Mouse (Mus musculus) urinary bladder, adult 18-20 months (tissue): ENCODE data around the gene Rbm20.

Source experiments
- DNase-seq, 2 experiments: peaks; one replicate each; pipeline ENCODE4 v3.0.0; 2022; ENCODE audit warnings: low spot score in 2 of 2, mixed read lengths in 2 of 2

Gene Rbm20

DNA sequence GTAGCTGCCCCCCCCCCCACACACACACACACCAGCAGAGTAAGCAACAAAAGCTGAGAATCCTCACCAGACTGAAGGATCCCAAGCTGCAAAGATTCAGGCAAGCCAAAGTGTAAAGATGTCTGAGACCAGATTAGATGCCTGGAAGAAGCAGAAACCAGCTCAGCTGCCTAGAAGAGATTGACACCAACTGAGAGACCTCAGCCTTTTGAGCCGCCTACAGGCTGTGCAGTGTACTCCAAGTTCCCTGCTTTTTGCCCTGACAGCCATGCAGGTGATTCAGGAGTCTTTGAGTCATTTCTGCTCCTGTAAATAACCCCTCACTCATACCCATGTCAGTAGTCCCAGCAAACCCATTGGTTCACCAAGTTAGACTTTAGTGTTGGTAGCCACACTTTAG is 203.4 kb downstream of the Rbm20 start:
- no peak for DNase-seq

DNA sequence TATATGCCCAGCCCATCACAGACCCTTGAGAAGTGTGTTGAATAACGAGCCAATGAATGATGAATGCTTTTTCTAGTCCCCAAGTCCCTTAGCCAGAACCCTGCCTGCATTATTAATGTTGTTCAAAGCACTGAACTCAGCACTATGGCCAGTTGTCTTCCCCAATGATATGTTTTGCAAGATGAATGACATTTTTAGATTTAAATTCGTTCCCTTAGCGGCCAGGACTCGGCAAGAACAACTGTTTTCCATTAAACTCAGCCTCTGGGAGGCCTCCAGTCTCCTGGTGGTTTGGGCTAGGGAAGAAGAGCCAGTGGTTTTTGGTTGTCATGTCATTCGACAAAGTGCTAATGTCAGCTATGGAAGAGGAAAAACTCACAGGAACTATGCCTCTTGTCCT is 204.7 kb downstream of the Rbm20 start:
- no peak for DNase-seq

- DNase-seq, result no peak
These were observed 208.3 kb downstream of the Rbm20 start for GRCm38 (mm10) chr19:53885450-53885849.

- no peak for DNase-seq
These were observed 209.7 kb downstream of the Rbm20 start for GRCm38 (mm10) chr19:53886576-53887370.

GRCm38 (mm10) chr19:53887822-53888221 is 210.7 kb downstream of the Rbm20 start:
- DNase-seq, result no peak

DNA sequence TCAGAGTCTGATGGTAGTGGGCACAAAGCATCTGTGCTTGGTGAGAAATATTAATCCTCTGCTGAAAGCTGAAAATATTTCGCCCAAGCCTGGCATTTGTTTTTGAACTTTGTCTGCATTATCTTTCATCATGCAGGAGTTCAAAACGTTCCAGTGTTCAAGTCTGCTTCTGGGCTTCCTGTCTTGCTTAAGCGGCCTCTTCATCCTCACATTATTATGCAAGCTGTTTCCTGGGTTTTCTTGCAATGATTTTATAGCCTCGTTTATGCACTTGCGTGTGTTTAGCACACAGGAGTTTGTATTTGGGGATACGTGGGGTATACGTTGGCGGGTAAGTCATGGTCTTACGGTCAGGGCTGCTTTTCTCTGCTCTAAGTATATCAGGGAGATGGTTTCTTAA is 211.2 kb downstream of the Rbm20 start:
- DNase-seq, result no peak

DNA sequence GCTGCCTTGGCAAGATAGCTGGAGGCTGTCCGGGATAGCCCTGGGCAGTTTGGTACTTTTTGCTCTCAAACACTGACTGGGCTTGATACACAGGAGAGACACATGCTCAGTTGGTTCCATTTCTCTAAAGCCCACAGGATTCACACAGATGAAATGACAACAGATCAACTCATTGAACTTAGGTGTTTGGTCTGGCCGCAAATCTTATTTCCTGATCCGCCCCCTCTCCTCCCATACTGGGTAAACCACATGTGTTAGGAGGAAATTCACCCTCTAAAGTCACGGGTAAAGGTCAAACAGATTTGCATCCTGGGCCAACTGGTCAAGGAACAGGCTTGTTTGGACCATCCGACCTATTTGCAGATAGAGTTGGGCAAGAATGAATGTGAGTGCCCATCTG is 212.4 kb downstream of the Rbm20 start:
- DNase-seq, result peak in 1 of 2 experiments; percentile 37

- no peak for DNase-seq
These were observed 213.2 kb downstream of the Rbm20 start for GRCm38 (mm10) chr19:53890274-53890673.

- no peak for DNase-seq
These were observed 213.7 kb downstream of the Rbm20 start for GRCm38 (mm10) chr19:53890781-53891251.

GRCm38 (mm10) chr19:53891569-53891968 is 214.5 kb downstream of the Rbm20 start:
- no peak for DNase-seq

DNA sequence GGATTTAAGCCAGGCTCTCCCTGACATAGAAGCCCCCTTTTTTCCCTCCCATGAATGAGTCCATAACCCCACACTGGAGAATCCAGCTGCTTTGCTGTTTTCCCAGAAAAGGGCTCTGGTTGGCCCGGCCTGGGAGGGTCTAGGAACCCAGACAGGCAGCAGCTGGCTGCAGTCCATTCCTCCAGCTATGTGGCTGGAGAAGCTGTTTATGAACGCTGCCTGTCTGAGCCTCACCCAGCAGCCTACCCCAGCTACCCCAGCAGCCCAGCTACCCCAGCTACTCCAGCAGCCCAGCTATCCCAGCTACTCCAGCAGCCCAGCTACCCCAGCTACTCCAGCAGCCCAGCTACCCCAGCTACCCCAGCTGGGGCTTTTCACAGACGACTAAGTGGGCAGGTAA is 215.0 kb downstream of the Rbm20 start, which contains the start of gene Pdcd4:
Pdcd4 (plus strand) TSS at position 171 of the 400 bp plus-strand sequence.
- peak in 1 of 2 experiments; percentile 15 for DNase-seq

DNA sequence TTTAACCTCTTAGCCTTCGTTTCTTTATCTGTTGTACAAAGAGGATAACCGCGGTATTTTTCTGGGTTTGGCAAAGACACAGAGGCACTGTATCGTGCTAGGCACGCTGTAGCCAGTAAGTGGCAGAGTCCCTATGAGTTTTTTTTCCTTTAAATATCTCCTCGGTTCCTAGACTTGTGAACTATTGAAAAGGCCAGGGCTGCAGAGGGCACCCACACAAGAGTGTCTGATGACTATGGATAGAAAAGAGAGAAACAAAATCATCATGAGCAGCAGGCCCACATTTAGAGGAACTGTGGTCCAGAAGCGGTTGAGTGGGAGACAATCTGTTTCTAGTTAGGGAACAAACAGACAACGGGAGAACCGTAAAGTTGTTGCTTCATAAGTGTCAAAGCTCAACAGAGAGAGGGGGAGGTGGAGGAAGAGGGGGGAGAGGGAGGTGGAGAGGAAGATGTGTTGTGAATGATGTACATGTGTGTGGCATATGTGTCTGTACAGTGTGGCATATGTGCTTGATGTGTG is 215.8 kb downstream of the Rbm20 start:
- DNase-seq, result no peak

- DNase-seq, result peak; percentile 25 to 53
These were observed 216.6 kb downstream of the Rbm20 start for GRCm38 (mm10) chr19:53893711-53894171.

GRCm38 (mm10) chr19:53894538-53895121 is 217.5 kb downstream of the Rbm20 start:
- DNase-seq, result peak; percentile 52 to 76

- DNase-seq, result no peak
These were observed 220.9 kb downstream of the Rbm20 start for GRCm38 (mm10) chr19:53898046-53898445.

- DNase-seq, result no peak
These were observed 221.4 kb downstream of the Rbm20 start for GRCm38 (mm10) chr19:53898498-53898897.

DNA sequence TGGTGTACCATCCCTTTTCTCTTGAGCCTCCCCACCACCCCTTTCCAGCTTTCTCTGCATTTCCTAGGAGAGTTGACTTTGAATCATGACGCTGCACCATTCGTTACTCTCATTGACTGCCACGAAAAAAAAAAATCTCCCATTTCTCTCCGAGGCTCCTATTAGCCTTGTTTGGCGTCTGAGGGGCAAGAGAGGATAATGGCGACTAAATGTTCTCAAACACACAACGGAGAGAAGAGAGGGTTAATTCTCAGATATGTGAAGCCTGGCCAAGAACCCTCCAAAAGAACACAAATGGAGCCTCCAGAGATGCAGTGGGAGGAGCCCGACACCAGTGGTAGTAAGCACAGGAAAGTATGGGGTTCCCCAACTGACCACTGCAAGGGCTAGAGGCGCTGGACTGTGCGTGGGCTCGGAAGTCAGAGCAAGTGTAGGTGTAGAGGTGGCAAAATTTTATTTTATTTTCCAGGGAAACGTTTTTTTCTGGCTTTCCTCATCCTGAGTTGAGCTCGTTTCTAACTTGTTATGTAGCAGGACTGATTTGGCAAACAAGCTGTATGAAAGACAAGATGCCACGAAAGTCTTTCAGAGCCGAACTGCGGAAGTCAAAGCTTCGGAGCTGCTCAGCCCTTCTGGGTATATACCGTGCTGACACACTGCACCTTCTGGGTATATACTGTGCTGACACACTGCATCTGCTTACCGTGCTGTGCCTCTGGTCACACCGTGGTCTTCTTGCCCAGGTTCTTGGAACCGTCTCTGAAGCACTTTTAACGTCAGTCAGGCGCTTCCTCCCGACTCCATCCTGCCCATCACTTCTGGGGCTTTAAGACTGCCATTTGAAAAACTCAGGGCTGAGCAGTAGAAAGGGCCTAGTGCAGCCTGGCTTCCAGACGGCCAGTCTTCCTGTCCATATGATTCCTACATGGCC is 222.1 kb downstream of the Rbm20 start:
- DNase-seq, result no peak

DNA sequence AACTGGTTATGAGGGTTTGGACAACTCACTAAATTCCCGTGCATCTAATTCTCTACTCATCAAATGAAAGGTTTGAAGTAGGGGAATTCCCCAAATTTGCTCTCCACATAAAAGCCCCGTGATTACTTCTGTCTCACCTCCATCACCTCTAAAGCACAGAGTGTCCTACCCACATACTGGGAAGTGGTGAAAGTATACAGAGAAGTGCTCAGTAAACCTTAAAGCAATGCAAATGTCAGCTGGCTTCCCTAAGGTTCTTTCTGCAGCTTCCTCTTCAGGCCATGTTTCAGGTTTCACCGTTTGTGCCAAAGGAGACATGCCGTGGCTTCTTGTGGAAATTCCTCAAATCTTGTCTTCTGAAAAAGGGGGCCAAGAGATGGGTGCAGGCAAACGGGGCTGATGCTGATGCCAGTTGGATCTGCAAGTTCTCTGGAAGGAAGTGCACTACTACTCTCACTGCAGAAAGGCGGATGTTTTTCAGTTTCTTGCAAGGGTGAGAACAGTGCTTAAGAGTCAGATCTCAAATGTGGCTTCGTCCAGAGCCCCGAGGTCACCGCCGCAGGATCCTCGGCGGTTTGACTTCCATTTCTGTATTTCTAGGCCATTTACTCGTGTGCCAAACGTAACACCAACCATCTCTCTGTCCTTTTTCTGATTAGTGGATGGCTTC is 223.0 kb downstream of the Rbm20 start:
- DNase-seq, result no peak

DNA sequence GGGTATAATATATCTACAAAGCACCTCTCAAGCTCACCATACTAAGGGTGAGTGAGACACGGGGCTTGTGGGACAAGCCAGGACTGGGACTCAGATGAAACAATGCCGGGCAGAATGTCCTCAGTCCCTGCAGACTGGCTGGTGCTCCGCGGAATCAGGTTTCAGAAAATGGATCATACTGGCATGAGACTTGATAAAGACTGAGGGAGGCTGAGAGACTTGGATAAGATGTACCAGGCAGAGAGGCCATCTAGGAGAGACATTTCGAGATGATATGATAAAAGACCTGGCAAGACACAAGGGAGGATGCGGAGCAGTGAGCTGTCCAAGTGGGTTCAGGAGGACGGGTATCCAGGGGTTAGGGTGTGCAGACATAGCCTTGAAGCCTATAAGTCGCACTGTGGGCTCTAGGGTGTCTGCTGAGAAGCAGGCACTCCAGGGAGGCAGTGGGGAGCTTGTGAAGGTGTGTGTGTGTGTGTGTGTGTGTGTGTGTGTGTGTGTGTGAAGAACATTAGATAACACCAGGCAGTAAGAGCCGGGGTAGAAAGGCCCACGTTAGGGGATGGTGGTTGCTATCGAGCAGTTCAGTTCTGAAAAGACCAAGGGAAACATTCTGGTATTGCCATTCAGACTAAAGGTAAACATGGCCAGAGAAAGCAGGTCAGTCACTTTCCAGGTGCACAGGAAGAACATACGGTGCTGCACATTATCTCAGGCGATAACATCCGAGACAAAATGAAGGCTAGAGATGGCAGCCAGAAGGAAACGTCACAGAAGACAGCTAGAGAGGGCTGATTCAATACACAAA is 225.0 kb downstream of the Rbm20 start:
- DNase-seq, result peak in 1 of 2 experiments; percentile 26
